Mouse (Mus musculus): ENCODE measurements around the gene Rubcn.

Gene Rubcn

DNA sequence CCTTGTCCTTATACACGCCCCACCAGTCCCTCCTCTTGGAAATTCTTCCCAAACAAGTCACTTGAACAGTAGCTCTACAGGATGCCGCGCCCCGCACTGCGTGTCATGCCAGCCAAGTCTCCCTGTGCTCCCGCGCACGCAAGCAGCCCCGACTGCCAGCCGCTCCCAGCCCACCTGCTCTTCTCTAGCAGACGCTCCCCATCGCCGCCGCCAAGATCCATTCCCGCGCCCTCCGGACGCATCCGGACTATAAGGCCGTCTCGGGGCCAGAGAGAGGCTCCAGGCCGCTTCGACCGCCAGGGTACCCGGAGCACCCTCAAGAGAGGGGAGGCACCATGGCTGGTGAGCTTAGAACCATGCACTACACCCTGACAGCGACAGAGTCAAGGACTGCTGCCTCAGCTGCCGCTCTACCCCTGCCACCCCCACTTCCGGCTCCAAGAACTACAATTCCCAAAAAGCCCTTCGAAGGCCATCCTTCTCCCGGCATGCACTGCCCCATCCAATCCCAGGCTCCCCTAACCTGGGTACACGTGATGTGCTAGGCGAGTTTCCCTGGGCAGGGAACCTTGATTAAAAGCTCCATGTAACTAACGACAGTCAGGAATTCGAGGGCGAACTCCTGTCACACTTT, 9.5 kb downstream of the Rubcn start:
- DNase-seq, result peak; percentile 92

DNA sequence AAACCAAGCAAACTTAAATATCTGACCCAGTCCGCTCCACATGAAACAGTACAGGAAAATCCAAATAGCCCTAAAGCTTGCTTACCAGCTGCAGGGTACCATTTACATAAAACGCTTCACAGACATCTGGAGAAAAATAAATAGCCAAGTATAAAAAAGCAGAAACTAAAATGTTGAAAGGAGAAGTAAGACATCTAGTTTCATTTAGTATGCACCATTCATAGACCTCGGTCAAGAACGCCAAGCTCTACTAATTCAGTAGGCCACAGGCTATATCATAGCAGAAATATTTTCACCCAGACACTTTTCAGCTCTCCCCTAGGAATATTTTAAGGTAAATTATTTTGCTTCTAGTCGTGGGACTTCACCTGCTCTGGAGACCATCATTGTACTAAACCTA, 10.9 kb downstream of the Rubcn start:
- no peak for DNase-seq

DNA sequence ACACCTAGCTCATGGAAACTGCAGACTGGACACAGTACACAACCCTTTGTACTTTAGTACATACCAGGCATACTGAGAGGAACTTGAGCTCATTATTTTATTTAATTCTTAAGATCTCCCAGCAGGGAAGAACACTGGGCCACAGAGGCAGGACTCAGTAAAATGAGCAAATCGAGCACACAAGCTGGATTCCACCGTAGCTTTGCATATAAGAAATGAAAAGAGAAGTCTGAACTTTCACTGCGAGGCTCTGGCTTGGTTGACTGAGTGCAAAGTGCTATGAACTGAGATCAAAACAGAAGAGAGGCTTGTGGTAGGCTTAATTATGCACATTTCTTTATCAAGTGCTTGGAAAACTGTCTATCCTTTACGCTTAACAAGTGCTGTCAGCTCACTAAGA, 12.2 kb downstream of the Rubcn start:
- DNase-seq, result no peak

DNA sequence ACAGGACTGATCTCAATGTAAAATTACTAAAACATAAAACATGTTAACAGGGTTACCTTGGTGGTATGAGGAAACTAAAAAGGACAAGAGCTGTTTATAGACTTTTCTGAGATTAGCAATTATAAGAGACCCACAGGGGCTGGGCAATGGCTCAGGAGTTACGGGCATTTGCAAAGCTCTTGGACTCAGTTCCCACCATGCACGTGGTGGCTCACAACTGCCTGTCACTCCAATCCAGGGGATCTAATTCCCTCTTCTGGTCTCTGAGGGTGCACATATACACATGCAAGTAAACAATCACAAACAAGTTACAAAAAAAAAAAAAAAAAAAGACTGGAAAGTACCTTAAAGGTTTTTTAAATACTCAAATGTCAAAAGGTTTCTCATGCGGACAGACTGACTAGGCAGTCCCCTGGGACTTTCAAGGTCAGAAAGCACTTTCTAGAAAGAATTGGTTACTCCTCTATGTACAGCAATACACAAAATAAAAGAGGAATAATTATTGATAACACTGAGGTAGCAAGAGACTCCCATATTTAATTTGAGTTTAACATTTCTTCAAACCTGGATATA, 15.7 kb downstream of the Rubcn start:
- DNase-seq, result no peak

DNA sequence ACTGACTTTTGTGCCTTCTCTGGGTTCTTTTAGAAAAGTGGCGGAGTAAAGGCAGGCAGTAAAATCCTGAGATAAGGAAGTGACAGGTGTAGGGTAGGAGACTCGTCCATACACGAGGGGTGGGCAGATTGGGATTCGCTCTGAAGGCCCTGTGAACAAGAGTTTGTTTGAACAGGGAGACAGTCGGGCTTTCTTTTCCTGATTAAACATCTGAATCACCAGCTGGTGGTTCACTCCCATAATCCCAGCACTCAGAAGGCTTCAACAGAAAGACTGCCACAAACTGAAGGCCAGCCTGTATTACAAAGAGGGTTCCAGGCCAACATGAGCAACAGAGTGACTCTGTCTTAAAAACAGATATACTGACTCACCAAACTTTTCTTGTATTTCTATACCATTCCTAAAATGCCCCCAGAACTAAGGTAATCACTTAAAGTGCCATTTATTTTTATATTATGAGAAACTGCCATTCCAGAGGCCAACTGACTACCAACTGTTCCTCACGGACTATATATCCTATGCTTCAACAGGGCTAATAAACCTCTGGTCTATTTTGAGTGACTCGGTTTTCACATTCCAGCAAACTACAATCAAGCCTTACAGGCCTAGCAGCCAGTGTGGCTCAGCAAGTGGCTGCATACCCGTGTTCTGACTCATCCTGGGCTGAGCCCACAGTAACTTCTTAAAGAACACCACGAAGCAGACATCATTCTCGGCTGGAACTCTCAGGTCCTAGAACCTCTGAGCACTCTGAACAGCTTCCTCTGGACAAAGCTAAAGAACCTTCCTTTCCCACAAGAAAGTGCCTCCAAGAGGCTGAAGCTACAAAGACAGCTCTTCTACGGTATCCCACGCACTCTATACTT, 18.6 kb downstream of the Rubcn start:
- DNase-seq, result no peak

DNA sequence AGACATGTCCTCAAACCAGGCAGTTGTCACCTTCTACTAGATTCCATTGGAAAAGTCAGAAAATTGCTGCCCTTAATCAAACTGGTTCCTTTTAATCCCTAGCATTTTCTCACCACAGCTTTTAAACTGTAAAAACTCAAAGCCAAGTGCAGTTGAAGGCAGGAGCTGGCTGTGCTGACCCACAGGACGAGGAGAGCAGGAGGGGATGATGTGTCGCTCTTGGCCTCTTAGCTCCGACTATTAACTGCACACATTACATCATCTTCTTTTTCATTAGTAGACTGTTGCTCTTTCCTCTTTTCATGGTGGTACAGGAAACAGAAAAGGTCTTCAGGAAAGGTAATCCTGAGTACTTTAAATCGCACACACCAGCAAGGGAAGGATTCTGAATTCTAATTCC, 19.2 kb downstream of the Rubcn start:
- DNase-seq, result no peak

DNA sequence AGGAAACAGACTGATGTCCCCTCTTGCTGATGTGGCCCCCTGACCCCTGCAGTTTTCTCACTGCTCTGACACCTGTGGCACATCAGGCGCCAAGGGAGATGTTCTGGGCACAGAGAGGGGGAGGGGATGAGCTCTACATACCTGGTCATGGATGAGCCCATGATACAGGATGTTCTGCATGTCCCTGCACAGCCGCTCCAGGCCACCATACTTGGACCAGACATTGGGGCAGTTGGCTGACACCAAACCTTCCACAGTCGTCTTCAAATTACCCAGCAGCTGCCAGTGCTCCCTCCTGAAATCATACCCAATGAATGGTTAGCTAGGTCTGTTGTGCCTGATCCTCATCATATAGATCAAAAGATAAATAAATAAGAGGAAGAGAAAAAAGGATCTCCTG, 20.8 kb downstream of the Rubcn start:
- no peak for DNase-seq

DNA sequence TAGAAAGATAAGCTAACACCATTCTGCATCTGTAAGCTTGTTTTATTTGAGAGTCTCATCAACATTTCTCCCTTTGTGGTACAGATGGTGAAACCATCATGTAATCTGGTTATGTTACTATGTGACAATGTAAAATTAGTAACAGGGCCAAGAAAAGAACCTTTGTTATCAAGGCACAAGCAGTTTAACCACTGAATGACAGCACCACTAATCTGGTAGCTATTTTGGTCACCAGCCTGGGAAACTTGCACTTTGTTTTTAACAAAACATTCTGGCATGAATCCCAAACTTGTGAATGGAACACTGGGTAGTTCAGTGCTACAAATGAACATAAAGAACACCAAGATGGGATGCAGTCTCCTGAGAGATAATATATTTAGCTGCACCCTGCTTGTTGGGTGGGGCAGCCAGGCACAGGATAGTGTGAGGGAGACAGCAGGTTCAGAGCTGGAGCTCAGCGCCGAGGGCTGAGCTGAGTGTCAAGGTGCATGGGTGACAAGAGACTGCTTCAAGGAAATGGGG, 23.5 kb downstream of the Rubcn start:
- peak; percentile 36 for DNase-seq

DNA sequence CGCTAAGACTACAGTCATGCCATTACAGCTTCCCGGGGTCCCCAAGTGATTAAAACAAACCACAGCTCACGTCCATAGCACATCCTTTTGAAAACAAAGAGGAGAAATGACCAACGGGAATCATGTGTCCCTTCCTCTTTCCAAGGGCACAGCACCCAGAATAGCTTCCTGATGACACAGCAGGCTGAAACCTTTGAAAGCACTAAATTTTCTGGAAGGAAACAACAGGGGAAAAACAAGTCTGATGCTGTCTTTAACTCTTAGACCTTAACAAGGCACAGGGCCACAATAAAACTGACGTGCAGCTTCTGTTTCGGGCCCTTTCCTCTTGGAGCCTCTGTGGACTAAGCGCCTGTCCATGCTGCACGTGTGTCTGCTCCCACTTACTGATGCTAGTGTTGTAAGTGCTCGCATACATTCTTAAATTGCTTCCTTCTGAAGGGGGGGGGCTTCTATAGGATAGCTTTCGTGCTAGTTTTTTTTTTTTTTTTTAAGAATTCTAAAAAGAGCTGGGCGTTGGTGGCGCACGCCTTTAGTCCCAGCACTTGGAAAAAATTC, 24.0 kb downstream of the Rubcn start:
- no peak for DNase-seq

DNA sequence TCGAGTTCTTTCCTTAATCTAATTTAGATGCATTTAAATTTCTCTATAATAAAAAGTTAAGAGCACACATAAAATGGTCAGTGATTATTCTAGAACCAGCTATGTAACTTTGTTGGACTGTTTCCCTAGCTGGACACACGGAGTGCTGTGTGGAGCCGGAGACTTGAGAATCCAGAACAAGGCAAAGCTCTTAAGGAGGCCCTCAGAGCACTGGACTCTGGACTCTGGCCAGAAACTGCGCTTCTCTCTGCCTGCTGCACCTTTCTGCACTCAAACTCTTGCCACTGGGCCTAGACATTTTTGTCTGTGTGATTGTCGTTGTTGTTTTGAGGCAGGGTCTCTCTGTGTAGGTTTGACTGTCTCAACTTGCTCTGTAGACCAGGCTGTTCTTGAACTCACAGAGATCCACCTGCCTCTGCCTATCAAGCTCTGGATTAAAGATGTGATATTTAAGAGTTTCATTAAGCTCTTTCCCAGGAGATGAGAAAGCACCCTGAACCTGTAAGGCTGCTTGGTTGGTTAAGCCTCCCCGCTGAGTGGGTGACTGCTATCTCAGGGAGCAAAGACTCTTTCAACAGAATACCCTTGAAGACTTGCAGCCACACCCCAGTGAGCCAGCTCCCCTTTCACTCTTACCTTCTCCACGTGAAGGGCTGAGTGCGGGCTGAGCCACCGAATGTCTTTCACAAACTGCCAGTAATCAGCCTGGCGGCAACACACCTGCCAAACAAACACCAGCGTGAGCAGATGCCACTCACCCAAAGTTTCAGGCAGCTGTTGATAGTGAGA, 28.3 kb downstream of the Rubcn start:
- DNase-seq, result peak; percentile 45

DNA sequence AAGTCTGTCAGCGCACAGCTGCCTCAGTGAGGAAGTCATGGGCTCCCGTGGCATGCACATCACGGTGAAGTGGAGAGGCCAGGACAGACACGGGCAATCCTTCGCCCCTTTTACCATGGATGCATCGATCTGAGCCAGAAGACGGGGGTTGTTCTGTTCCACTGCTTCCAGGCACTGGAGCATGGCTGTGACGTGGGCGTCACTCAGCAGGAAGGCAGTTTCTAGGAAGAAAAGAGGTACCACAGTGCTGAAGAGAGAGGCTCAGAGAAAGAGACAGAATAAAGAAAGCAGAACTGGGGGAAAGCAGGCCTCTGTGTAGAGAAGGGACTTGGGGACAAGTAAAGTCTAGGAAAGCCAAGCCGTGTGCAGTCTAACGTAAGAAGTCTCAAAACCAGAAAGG, 30.5 kb downstream of the Rubcn start:
- DNase-seq, result no peak

DNA sequence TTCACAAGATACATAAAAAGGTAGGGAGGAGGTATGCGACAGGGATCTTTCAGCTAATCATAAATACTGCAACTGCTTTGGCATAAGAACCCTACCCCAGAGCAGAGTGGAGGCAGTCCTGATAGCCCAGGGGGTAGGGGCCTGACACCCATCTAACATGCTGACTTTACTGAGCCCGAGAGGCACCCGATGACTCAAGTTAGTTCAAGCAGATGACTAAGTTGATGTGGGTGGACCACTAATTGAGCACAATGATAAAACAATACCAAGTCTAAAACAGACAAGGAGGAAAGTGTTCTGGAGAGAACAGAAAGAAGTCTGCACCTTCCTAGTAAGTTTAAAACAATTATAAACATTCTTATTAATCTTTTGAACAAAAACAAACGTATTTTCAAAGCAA, 46.1 kb downstream of the Rubcn start:
- DNase-seq, result no peak

DNA sequence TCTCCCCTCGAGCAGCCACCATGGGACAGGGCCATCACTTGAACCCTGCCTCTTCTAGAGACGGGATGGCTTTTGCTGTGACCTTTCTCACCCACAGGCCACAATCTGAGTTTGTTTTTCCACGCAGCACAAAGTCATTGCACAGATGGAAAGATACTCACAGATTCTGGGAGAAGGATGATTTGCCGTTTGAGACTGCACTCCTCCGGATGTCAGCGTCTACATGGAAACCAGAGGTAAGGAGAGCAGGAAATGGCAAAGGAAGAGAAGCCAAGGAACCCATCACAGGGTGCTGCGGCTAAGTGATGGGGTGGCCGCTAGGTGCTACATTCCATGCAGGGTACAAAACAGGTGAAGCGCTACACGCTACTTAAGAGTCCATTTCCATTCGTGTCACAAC, 48.5 kb downstream of the Rubcn start:
- DNase-seq, result no peak

DNA sequence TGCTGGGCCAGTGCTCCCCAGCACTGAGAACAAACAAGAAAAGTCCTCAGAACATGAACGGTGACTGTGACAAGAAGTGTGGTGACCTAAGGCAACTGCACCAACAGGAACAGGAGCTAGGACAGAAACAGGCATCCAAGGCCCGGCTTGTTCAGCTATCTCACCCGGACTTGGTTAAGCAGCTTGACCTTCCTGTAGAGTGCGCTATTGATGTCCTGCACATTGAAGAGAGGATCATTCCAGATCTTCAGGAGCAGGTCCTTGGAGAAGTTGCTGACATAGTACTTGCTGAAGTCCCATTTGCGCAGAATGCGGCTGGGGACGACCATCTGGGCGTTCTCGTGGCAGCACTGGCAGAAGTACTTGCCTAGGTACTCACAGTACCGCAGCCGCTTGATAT, 51.0 kb downstream of the Rubcn start:
- DNase-seq, result peak; percentile 20

DNA sequence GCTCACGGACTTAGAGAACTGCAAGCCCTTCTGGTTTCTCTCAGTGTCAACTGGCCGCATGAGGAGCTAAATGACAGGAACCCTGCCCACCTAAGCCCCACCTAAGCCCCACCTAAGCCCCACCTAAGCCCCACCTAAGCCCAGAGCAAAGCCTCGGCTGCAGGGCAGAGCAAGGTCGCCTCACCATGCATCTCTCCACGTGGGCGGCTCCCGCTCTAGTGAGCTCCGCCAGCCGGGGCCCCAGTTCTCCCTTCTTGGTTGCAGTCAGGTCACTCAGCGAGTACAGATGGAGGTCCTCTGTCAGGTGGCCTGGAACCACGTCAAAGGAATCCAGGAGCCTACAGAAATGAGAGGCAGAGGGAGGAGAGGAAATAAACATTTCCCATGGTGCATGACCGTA, 52.2 kb downstream of the Rubcn start:
- no peak for DNase-seq

DNA sequence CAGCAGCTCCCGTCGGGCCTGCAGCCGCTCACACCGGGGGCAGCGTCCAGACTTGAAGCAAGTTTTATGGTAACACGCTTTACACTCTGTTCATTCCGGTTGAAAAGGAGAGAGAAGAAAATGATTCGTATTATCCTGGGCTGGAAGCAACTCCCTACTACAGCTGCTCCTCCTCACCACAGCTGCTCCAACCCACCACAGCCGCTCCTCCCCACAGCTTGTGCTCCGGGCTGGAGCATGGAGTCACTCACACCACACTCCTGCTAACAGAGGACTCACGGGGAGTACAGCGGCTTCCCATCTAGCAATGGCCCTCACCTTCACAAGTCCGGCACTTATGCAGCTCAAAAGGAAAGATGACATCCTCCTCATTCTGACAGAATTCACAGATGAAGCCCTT, 53.5 kb downstream of the Rubcn start:
- DNase-seq, result no peak

DNA sequence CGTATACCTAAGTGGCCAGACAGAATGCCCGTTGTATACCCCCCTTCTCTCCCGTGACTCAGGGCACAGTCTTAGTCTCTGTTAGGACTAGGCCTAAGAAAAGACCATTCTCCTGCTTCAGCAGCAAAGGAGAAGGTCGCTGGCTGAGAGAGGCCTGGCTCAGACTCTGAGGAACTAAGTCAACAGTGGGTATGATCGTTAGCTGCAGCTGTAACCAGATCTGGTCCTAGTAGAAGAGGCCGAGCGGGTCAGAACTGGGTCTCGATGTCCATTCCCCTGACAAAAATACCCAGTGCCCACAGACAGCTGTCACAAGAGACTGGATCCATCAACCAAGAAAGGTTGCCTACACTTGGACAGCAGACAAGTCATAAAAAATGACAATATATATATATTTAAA, 54.1 kb downstream of the Rubcn start:
- DNase-seq, result no peak

DNA sequence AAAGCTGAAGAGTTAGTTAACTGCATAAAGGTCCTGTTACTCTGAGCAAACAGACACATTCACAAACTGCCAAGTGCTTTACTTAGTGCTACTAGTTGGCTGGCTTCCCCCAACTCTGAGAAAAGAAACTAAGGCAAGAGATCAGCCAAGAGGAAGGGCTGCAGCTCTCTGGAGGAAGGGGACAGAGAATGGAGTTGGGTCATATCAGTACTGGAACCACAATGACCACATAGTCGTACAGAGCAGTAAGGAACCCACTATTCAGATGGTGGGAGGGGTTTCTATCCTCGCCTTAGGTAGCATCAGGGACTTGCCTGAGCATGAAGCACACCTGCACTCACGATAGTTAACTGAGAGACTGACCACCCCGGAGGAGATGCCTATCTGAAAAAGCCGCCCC, 54.7 kb downstream of the Rubcn start:
- no peak for DNase-seq

DNA sequence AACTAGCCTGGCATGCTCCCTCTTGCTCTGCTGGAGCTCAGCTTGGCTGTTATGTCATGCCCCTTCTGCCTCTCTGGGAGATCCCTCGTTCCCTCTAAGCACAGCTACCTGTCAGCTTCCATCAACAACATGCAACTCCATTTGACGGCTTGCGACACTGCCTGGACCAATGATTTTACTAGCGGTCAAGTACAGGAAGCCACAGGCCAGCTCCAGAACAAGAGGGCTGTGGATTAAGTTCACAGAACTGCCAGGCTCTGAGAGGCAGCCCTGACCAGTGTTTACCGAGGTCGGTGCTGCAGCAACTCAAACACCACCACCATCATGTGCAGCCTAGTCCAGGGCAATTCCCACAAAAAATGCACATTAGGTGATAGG, 55.1 kb downstream of the Rubcn start:
- DNase-seq, result no peak

DNA sequence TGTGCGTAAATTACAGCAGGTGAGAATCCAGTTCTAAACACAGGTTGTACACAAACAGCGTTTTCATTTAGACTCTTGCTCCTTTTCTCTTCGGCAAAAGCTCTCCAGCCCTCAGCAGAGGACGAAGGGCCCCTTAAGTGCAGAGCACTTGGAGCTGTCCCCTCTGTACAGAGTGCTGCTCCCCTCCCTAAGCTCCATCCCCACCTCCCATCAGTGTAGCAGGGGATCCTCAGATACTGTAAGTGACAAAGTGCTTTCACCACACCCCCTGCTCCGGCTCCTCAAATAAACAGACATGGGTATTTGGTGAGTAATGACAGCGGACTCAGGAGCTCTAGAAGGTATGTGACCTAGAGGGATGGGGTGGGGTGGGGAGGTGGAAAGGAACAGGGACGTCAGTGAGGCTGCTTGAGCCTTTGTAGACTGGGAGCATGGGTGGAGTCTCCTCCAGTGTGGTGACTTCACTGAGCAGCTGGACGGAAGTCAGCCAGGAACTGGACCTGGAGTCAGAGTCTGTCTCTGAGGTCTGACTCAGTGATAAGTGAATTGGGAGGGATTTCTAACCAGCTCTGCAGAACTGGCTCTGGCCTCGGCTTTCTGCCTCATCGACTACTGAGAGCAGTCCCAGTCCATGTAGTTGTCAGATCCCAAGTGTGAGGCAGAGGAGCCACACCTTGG, 55.7 kb downstream of the Rubcn start:
- DNase-seq, result no peak

DNA sequence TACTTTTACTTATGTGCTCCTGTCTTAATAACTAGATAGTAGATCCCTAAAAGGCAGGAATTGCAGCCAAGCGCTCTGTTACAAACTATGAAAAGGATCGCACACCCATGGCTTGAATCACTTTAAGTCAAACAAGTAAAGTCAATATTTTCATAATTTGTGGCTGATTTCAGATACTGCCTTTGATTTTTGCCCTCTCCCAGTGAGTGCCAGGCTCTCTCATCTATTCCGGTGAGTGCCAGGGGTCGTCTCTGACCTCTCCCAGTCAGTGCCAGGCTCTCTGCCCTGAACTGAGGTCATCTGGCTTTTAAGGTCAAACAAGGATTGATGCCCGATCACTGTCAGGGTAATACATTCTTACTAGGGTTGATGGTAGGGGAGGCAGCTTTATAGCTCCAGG, 59.1 kb downstream of the Rubcn start:
- no peak for DNase-seq

DNA sequence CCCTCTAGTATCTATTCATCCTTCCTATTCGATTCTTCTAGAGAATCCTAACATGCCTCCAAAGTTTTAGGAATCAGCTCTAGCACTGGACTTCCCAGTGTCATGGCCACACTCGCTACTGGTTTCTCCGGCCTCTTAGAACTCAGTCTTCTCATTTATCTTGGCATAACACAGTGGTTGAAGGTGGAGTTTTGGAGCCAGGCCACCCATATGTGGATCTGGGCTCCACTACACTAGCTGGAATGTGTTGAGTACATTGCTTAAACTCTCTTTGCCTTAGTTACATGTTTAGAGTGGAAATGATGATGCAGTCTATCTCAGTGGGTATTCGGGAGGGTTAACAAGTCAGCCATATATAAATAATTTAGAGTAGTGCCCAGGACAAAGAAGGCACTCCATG, 59.5 kb downstream of the Rubcn start:
- no peak for DNase-seq

Measured in thymus, postnatal 14 days (tissue).